Mouse (Mus musculus) cerebellum, adult 2 months (tissue): ENCODE results near the gene Daam1.

Experiments
- CTCF ChIP-seq: fragments of 200-500 bp; IDR thresholded peaks from 2 replicates; pipeline ENCODE4 v1.5.1; 2011; ENCODE audit warnings: low read depth, mild to moderate bottlenecking, control low read depth, low read length, moderate library complexity, borderline replicate concordance; ENCODE audit not compliant: insufficient read depth
- POLR2A ChIP-seq: fragments of 200-500 bp; IDR thresholded peaks from 2 replicates; pipeline ENCODE4 v1.6.1; 2011; ENCODE audit warnings: low read length, control low read depth, borderline replicate concordance; ENCODE audit not compliant: insufficient read depth

DNA sequence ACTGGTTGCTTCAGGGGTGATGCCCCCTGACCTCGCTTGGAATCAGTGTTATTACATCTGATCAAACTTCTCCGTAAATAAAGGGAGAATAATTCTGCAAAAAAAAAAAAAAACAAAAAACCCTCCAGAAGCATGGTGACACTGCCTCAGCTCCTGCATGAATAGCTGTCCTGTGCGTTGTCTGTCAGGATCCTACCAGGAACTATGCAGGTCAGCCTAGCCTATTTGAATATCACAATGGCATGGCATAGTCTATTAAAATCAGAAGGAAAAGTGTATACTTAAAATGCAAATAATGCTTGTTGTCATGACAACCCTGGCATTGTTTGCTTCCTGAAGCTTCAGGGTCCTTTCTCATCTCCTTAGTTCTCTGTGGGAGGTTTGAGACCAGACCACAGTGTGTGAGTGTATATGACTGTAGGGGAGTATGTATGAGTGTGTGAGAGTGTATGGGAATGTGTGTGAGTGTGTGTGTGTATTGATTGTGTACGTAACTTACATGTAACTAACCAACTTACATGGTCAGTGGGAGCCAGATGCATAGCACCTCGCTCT, 92.0 kb downstream of the Daam1 start:
- TF ChIP-seq POLR2A = no peak
- no peak for TF ChIP-seq CTCF
